Mouse (Mus musculus) CH12.LX (cell line): ENCODE measurements around the gene Sptb. TPM values are rescaled to one million over a fixed set of nuclear protein-coding genes. Genes with fewer than 3 reads are reported as not detected.

Experiments
- DNase-seq: peaks from one replicate; pipeline ENCODE4 v3.0.0-alpha.2; 2013; ENCODE audit errors: extremely low read depth
- H3K27ac ChIP-seq: 2 replicates; pipeline ENCODE4 v1.5.1; 2012; ENCODE audit warnings: low read depth, mild to moderate bottlenecking, control low read depth, moderate library complexity; ENCODE audit not compliant: insufficient read depth
- H3K27me3 ChIP-seq: replicated peaks from 2 replicates; pipeline ENCODE3; 2012; ENCODE audit warnings: inconsistent platforms
- H3K36me3 ChIP-seq, 2 experiments: replicated peaks in 1 of 2; 2 replicates each; pipeline versions ENCODE3 to v1.6.1; 2012; ENCODE audit warnings: inconsistent platforms in 1 of 2, low read length in 1 of 2, mild to moderate bottlenecking in 1 of 2, mixed read lengths in 1 of 2, moderate library complexity in 1 of 2; ENCODE audit not compliant: control insufficient read depth in 1 of 2, insufficient read depth in 1 of 2
- H3K4me1 ChIP-seq, 2 experiments: 2 replicates each; pipeline ENCODE4 v1.6.1; 2012; ENCODE audit warnings: inconsistent platforms in 1 of 2, moderate library complexity in 1 of 2; ENCODE audit not compliant: insufficient read depth in 2 of 2, control insufficient read depth in 1 of 2
- H3K4me2 ChIP-seq: 2 replicates; pipeline ENCODE4 v1.6.1; 2012; ENCODE audit warnings: low read depth, mild to moderate bottlenecking, control low read depth; ENCODE audit not compliant: poor library complexity, insufficient read depth, severe bottlenecking
- H3K4me3 ChIP-seq, 3 experiments: fragments of 150-350 bp in 1 of 3; sonication (generic) in 1 of 3; replicated peaks in 1 of 3; 2 replicates each; pipeline versions ENCODE3 to v1.5.1; 2011 to 2012; ENCODE audit warnings: low read depth in 2 of 3, low read length in 2 of 3, mild to moderate bottlenecking in 2 of 3, moderate library complexity in 2 of 3, control low read depth in 1 of 3, improper control_type of control experiment in 1 of 3, inconsistent platforms in 1 of 3, mixed read lengths in 1 of 3; ENCODE audit not compliant: poor library complexity in 1 of 3
- H3K79me2 ChIP-seq: replicated peaks from 2 replicates; pipeline ENCODE4 v1.6.1; 2012; ENCODE audit warnings: mild to moderate bottlenecking, moderate library complexity; ENCODE audit not compliant: control insufficient read depth, poor library complexity, insufficient read depth, severe bottlenecking; ENCODE audit errors: extremely low read depth
- H3K9ac ChIP-seq: 2 replicates; pipeline ENCODE4 v1.6.1; 2012; ENCODE audit warnings: low read depth, mild to moderate bottlenecking, control low read depth, moderate library complexity; ENCODE audit not compliant: insufficient read depth
- H3K9me3 ChIP-seq: replicated peaks from 2 replicates; pipeline ENCODE3; 2012; ENCODE audit warnings: low read length, inconsistent platforms, mixed read lengths
- IRF4 ChIP-seq: IDR thresholded peaks from 2 replicates; pipeline ENCODE4 v1.6.1; 2014; ENCODE audit warnings: low read depth, mild to moderate bottlenecking, inconsistent platforms, low read length, improper control_type of control experiment
- KAT2A ChIP-seq: IDR thresholded peaks from 2 replicates; pipeline ENCODE4 v1.6.1; 2012; ENCODE audit warnings: low read length, improper control_type of control experiment, inconsistent platforms; ENCODE audit not compliant: insufficient replicate concordance
- MAZ ChIP-seq: IDR thresholded peaks from 2 replicates; pipeline ENCODE4 v1.6.1; 2012; ENCODE audit warnings: low read depth, mild to moderate bottlenecking, inconsistent platforms, low read length, improper control_type of control experiment, moderate library complexity
- TBP ChIP-seq: conservative IDR thresholded peaks from 2 replicates; pipeline ENCODE4 v1.6.1; 2011; ENCODE audit warnings: low read depth, low read length, improper control_type of control experiment
- USF2 ChIP-seq: conservative IDR thresholded peaks from 2 replicates; pipeline ENCODE4 v1.6.1; 2011; ENCODE audit warnings: low read depth, low read length, improper control_type of control experiment
- ZC3H11A ChIP-seq: IDR thresholded peaks from 2 replicates; pipeline ENCODE4 v1.6.1; 2012; ENCODE audit warnings: low read depth, mild to moderate bottlenecking, inconsistent platforms, low read length, improper control_type of control experiment
- dilution Hi-C: fragments of 300-500 bp; cut with MboI; formaldehyde crosslinking; loops from 2 replicates; pipeline ENCODE4 v1.14.3; 2020; ENCODE audit warnings: low sequenced_read_pairs; ENCODE audit not compliant: extremely low pct_unique_long_range_greater_than_20kb, extremely low pct_ligation_motif_present
- in situ Hi-C: fragments of 300-500 bp; cut with MboI; formaldehyde crosslinking; loops from 3 replicates; pipeline ENCODE4 v1.14.3; 2019; ENCODE audit warnings: low sequenced_read_pairs, low pct_ligation_motif_present, low pct_unique_long_range_greater_than_20kb, mixed read lengths
- polyA plus RNA-seq: library from polyadenylated mRNA; unstranded; fragments of >175 nt; gene quantifications from 2 replicates; pipeline ENCODE4 v1.2.1, GENCODE M21; 2012; ENCODE audit warnings: low read depth; ENCODE audit not compliant: insufficient read length
- total RNA-seq, 2 experiments: library from RNA; depleted of rRNA; stranded (reverse); fragments of 300-350 nt in 1 of 2; fragments of >200 nt in 1 of 2; gene quantifications; 2 replicates each; pipeline ENCODE4 v1.2.3; 2012 to 2014

The Sptb gene
- total and polyA plus RNA-seq, 3 experiments: 0.03 to 0.04 (median 0.04) TPM

- no peak within 1 kb of the TSS for H3K4me2 ChIP-seq
- H3K9me3 ChIP-seq: no peaks in the 10 kb centered on the region
- no peak within 1 kb of the TSS for H3K4me3 ChIP-seq
- no peaks in the 10 kb centered on the region for H3K79me2 ChIP-seq
- TF ChIP-seq TBP: no peak
- TF ChIP-seq USF2: no peak
- no peak for TF ChIP-seq MAZ
- TF ChIP-seq IRF4: no peak
- TF ChIP-seq KAT2A: no peak
- TF ChIP-seq ZC3H11A: no peak
- no peak within 1 kb of the TSS for H3K9ac ChIP-seq
- peaks cover 18 to 48% of the 10 kb centered on the region in 2 experiments for H3K4me1 ChIP-seq
- dilution Hi-C loops (no loop called here), in situ Hi-C loops (no loop called here)
- peaks cover 62% of the 10 kb centered on the region for H3K27me3 ChIP-seq
- DNase-seq: no peak
- no peaks in the 10 kb centered on the region for H3K36me3 ChIP-seq
- no peak within 1 kb of the TSS for H3K27ac ChIP-seq
Observed at GRCm38 (mm10) chr12:76530580-76531139, 179.7 kb downstream of the Sptb start, which contains the start of gene Plekhg3. TSS of gene Plekhg3 (plus strand) at chr12:76530891.

Other genes starting within 250 kb of the Sptb start
- 4.1 and 6.1 TPM in 2 replicates for gene Plekhg3, start 179.7 kb downstream of the Sptb start, total RNA-seq (2012; rRNA removed)
- gene Plekhg3, start 179.7 kb downstream of the Sptb start, total RNA-seq (2014; rRNA removed): 0.04 and 0.16 TPM in 2 replicates
- 0.27 and 0.37 TPM in 2 replicates for gene Plekhg3, start 179.7 kb downstream of the Sptb start, polyA plus RNA-seq
- 87.1 and 92.0 TPM in 2 replicates for gene Churc1, start 55.0 kb upstream of the Sptb start, total RNA-seq (2012; rRNA removed)
- gene Churc1, start 55.0 kb upstream of the Sptb start, total RNA-seq (2014; rRNA removed): 139 and 160 TPM in 2 replicates
- 48.9 and 52.0 TPM in 2 replicates for gene Churc1, start 55.0 kb upstream of the Sptb start, polyA plus RNA-seq
- 8.8 and 9.2 TPM in 2 replicates for gene Fntb, start 55.0 kb upstream of the Sptb start, total RNA-seq (2012; rRNA removed)
- gene Fntb, start 55.0 kb upstream of the Sptb start, total RNA-seq (2014; rRNA removed): 4.8 and 5.6 TPM in 2 replicates
- gene Fntb, start 55.0 kb upstream of the Sptb start, polyA plus RNA-seq: 19.5 and 25.3 TPM in 2 replicates
- not detected in 2 replicates for gene Gpx2, start 85.0 kb upstream of the Sptb start, total RNA-seq (2012; rRNA removed)
- gene Gpx2, start 85.0 kb upstream of the Sptb start, total RNA-seq (2014; rRNA removed): not detected in 2 replicates
- gene Gpx2, start 85.0 kb upstream of the Sptb start, polyA plus RNA-seq: not detected in 2 replicates
- 0.04 and 0.25 TPM in 2 replicates for gene Rab15, start 112.4 kb upstream of the Sptb start, total RNA-seq (2012; rRNA removed)
- 0.07 TPM in 1 of 2 replicates, not detected in the other for gene Rab15, start 112.4 kb upstream of the Sptb start, total RNA-seq (2014; rRNA removed)
- not detected in 2 replicates for gene Rab15, start 112.4 kb upstream of the Sptb start, polyA plus RNA-seq